In genomic region chr17:84185581-84186450, GRCm38 (mm10) we compare ENCODE assay signal across 8 mouse cellular contexts. TPM values are rescaled to one million over a fixed set of nuclear protein-coding genes. Genes with fewer than 3 reads are reported as not detected.
DNase-seq lines count a peak whose midpoint lies in the region; ATAC-seq and TF ChIP-seq lines count a peak whose summit lies in the region.

No protein-coding gene starts in this region.

- peak overlapping the region; percentile 73 for H3K4me2 ChIP-seq in lung, embryonic 15.5 days

- no peaks in the 10 kb centered on the region; the same call in 1 of the 2 replicates for H3K36me3 ChIP-seq in lung, embryonic 15.5 days

- peaks cover 18% of the 10 kb centered on the region for H3K4me1 ChIP-seq in bone marrow macrophage, adult 2 months (ENCODE audit: control insufficient read depth, insufficient read depth, low read length)
- H3K4me1 ChIP-seq in lung, embryonic 15.5 days: peaks cover 44% of the 10 kb centered on the region

- under 1% methylated on average over 93 of the region's 108 CpGs for WGBS in lung, embryonic 15.5 days

- no peak for ATAC-seq in lung, embryonic 15.5 days (ENCODE audit: borderline replicate concordance, extremely low read depth, low FRiP score, low TSS enrichment)

- peak overlapping the region; percentile 83 for H3K4me3 ChIP-seq in bone marrow macrophage, adult 2 months (ENCODE audit: insufficient read depth, low read length)
- H3K4me3 ChIP-seq in lung, embryonic 15.5 days: peak overlapping the region; percentile 87

- peak; percentile 38 for DNase-seq in layer of hippocampus, adult 11-12 months (ENCODE audit: low spot score)
- no peak for DNase-seq in layer of hippocampus, adult 18-20 months (ENCODE audit: low spot score in 2 of 2)
- peak; percentile 45 to 57 for DNase-seq in gastrocnemius, postnatal 36 days
- peak; percentile 36 for DNase-seq in kidney, adult 11 months
- peak; percentile 66 for DNase-seq in spleen, adult 12 weeks (ENCODE audit: low spot score)
- no peak for DNase-seq in frontal cortex, postnatal 14 days (ENCODE audit: low spot score in 2 of 2)

- TF ChIP-seq POLR2A in bone marrow macrophage, adult 2 months (IDR thresholded peaks at IDR 0.05; ENCODE audit: borderline replicate concordance, low read depth, low read length): no peak

- H3K27me3 ChIP-seq in lung, embryonic 15.5 days: no peaks in the 10 kb centered on the region

- H3K9ac ChIP-seq in lung, embryonic 15.5 days: peak overlapping the region; percentile 91

- peak overlapping the region; percentile 86 for H3K27ac ChIP-seq in bone marrow macrophage, adult 2 months (ENCODE audit: insufficient read depth, low read depth, low read length)
- peak overlapping the region; percentile 96 for H3K27ac ChIP-seq in lung, embryonic 15.5 days

- no peak for TF ChIP-seq CTCF in bone marrow macrophage, adult 2 months (IDR thresholded peaks at IDR 0.05; ENCODE audit: low read depth, low read length)

- intact Hi-C loops in gastrocnemius, postnatal 36 days (cut with DNase I): loop anchor here (5.0 kb wide), 1 partner anchor 314 kb away; no protein-coding TSS in a partner anchor

- H3K9me3 ChIP-seq in lung, embryonic 15.5 days: no peaks in the 10 kb centered on the region

RNA-seq across cellular contexts. Expression of gene Zfp36l2, which starts 1.9 kb away (rescaled TPM):
- 10 to 100 TPM; 22.0 to 32.5 TPM for total RNA-seq in layer of hippocampus, adult 18-20 months (2021)
- polyA plus RNA-seq in bone marrow macrophage, adult 2 months (2012; ENCODE audit: insufficient read depth, insufficient read length, missing spikeins): 317 and 318 TPM in 2 replicates
- total RNA-seq in gastrocnemius, postnatal 36 days (2021): 10 to 100 TPM; 11.6 to 12.3 TPM
- polyA plus RNA-seq in lung, embryonic 15.5 days (2015; fragmentation: Nextera tagmentation; extraction: Ambion mirVana): 14.8 and 15.9 TPM in 2 replicates

Comparison
In these comparisons a context has a peak if more than half of its experiments do, and no peak if none do; other contexts are left out.
1. DNase-seq: peak in layer of hippocampus, adult 11-12 months (single experiment), gastrocnemius, postnatal 36 days (2 of 2), kidney, adult 11 months (single experiment) and spleen, adult 12 weeks (single experiment); none in layer of hippocampus, adult 18-20 months (0 of 2) and frontal cortex, postnatal 14 days (0 of 2).